Mouse (Mus musculus) hindbrain, embryonic 16.5 days (tissue): ENCODE measurements at regions not wholly inside any gene's neighbourhood (a gene's known extent, or its start where the extent isn't known, plus 50 kb on each side); places are given as distances from the start of the nearest gene placed in this dataset.
"Not testable (repeated sequence)": the region's sequence is repeated elsewhere in the genome, so short reads cannot be mapped to it uniquely, and the experiment has no call there.

Experiments used
- ATAC-seq: fragments of 200-750 bp; cut with Nextera tagmentation; 2 replicates; pipeline ENCODE4 v1.8.0; 2017; ENCODE audit warnings: moderate TSS enrichment, moderate library complexity
- H3K27ac ChIP-seq: fragments of 300-500 bp; sonication (generic); 2 replicates; pipeline ENCODE4 v1.5.1; 2014; ENCODE audit warnings: low read depth, mild to moderate bottlenecking, control low read depth, low read length, moderate library complexity
- H3K27me3 ChIP-seq: fragments of 300-500 bp; sonication (generic); replicated peaks from 2 replicates; pipeline ENCODE4 v1.6.1; 2014; ENCODE audit warnings: low read length; ENCODE audit not compliant: control insufficient read depth, insufficient read depth
- H3K36me3 ChIP-seq: fragments of 300-500 bp; sonication (generic); 2 replicates; pipeline ENCODE4 v1.6.1; 2014; ENCODE audit warnings: mild to moderate bottlenecking, low read length, moderate library complexity, mixed read lengths; ENCODE audit not compliant: control insufficient read depth, insufficient read depth
- H3K4me1 ChIP-seq: fragments of 300-500 bp; sonication (generic); 2 replicates; pipeline ENCODE4 v1.6.1; 2014; ENCODE audit warnings: low read depth, low read length; ENCODE audit not compliant: control insufficient read depth, insufficient read depth
- H3K4me2 ChIP-seq: fragments of 300-500 bp; sonication (generic); 2 replicates; pipeline ENCODE4 v1.6.1; 2014; ENCODE audit warnings: mild to moderate bottlenecking, low read length, control low read depth, moderate library complexity
- H3K4me3 ChIP-seq: fragments of 300-500 bp; sonication (generic); 2 replicates; pipeline ENCODE4 v1.5.1; 2014; ENCODE audit warnings: mild to moderate bottlenecking, low read length, control low read depth, moderate library complexity
- H3K9ac ChIP-seq: fragments of 300-500 bp; sonication (generic); 2 replicates; pipeline ENCODE4 v1.6.1; 2014; ENCODE audit warnings: low read depth, mild to moderate bottlenecking, control low read depth, low read length, moderate library complexity
- H3K9me3 ChIP-seq: fragments of 300-500 bp; sonication (generic); 2 replicates; pipeline ENCODE4 v1.6.1; 2014; ENCODE audit warnings: mild to moderate bottlenecking, low read length, moderate library complexity; ENCODE audit not compliant: control insufficient read depth
- WGBS: fragments of 180-500 bp; shearing (Covaris S2); extraction: QIAGEN DNeasy Blood & Tissue Kit; methylation state at CpG from one replicate; pipeline ENCODE4 v1.1.7; 2014; 5-methylcytosine and 5-hydroxymethylcytosine counted together

DNA sequence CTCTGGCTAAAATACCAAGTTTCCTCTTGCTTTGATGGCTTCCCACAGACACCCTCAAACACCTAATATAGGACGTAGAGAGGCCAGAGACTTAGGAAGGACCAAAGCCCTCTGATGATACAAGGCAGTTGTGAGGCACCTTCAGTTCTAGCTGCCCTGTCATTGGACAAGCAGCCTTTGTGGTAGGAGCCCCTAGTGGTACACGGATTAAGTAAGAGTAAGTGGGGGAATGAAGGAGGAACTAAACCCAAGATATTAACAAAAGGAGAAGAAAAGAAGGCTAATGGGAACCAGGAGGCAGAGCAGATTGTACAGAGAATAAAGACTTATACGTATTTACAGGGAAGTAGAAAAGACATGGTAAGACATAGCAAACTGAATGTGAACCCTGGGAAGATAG lies 352.3 kb upstream of the Tmco5 start:
- not testable (repeated sequence) for H3K27ac ChIP-seq, H3K4me1 ChIP-seq, H3K4me2 ChIP-seq, H3K9me3 ChIP-seq, H3K36me3 ChIP-seq, H3K27me3 ChIP-seq, ATAC-seq, H3K9ac ChIP-seq, H3K4me3 ChIP-seq
- 93% methylated on average over 1 of the region's 3 CpGs for WGBS

DNA sequence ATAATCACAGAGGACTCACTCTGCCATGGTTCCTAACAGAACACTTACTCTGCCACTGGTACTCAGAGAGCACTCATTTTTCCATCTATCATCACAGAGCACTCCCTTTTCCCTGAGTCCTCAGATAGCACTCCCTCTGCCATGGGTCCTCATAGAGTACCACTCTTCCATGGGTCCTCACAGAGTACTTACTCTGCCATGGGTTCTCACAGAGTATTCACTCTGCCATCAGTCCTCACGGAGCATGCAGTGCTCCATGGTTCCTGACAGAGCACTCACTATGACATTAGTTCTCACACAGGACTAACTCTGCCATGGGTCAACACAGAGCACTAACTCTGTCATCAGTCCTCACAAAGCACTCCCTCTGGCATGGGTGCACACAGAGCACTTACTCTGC lies 342.0 kb upstream of the Tmco5 start:
- Histone ChIP-seq H3K9ac (no peak overlapping the region), H3K4me1 (no peaks in the 10 kb centered on the region), H3K36me3 (no peaks in the 10 kb centered on the region), H3K4me2 (no peak overlapping the region), H3K27me3 (no peaks in the 10 kb centered on the region), H3K9me3 (peaks cover 22% of the 10 kb centered on the region), H3K27ac (no peak overlapping the region), H3K4me3 (no peak overlapping the region)
- WGBS, result 88% methylated on average over 1 of the region's 1 CpGs
- no peak for ATAC-seq

DNA sequence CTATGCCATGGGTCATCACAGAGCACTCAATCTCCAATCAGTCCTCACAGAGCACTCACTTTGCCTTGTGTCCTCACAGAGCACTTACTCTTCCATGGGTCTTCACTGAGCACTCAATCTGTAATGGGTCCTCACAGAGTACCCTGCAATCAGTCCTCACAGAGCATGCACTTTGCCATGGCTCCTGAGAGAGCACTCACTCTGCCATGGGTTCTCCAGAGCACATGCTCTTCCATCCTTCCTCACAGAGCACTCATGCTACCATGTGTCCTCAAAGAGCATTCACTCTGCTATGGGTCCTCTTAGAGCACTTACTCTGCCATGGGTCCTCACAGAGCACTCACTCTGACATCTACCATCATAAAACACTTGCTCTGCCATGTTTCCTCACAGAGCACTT lies 319.1 kb upstream of the Tmco5 start:
- no peaks in the 10 kb centered on the region for H3K27me3 ChIP-seq
- H3K36me3 ChIP-seq, result no peaks in the 10 kb centered on the region
- H3K4me1 ChIP-seq, result no peaks in the 10 kb centered on the region
- no peak overlapping the region for H3K4me3 ChIP-seq
- ATAC-seq, result no peak
- H3K9ac ChIP-seq, result no peak overlapping the region
- H3K4me2 ChIP-seq, result no peak overlapping the region
- no peak overlapping the region for H3K27ac ChIP-seq
- H3K9me3 ChIP-seq, result 0 out of 2 replicates have a peak, but pooled peaks cover 2% of the 10 kb centered on the region

DNA sequence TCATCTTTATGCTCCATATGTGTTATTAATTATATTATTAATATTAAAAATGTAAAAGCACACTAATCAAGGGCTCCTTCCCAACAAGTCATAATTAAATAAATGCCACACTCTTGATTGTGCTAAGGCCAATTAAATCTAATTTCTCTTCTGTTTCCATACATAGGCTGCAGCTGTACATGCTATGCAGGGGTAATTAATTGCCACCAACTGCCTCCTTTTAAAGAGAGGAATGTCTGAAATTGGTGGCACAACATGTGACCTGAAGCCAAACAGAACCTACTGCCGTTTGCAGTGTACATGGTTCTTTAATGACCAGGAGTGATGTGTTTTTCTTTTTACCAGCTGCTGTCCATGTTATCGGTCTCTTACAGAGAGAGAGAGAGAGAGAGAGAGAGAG lies 294.5 kb upstream of the Tmco5 start:
- no peaks in the 10 kb centered on the region for H3K9me3 ChIP-seq
- WGBS, result 38% methylated on average over 2 of the region's 2 CpGs
- no peak overlapping the region for H3K9ac ChIP-seq
- H3K4me3 ChIP-seq, result no peak overlapping the region
- ATAC-seq, result no peak
- H3K4me1 ChIP-seq, result no peaks in the 10 kb centered on the region
- H3K27ac ChIP-seq, result no peak overlapping the region
- H3K4me2 ChIP-seq, result no peak overlapping the region
- H3K27me3 ChIP-seq, result no peaks in the 10 kb centered on the region
- no peaks in the 10 kb centered on the region for H3K36me3 ChIP-seq

DNA sequence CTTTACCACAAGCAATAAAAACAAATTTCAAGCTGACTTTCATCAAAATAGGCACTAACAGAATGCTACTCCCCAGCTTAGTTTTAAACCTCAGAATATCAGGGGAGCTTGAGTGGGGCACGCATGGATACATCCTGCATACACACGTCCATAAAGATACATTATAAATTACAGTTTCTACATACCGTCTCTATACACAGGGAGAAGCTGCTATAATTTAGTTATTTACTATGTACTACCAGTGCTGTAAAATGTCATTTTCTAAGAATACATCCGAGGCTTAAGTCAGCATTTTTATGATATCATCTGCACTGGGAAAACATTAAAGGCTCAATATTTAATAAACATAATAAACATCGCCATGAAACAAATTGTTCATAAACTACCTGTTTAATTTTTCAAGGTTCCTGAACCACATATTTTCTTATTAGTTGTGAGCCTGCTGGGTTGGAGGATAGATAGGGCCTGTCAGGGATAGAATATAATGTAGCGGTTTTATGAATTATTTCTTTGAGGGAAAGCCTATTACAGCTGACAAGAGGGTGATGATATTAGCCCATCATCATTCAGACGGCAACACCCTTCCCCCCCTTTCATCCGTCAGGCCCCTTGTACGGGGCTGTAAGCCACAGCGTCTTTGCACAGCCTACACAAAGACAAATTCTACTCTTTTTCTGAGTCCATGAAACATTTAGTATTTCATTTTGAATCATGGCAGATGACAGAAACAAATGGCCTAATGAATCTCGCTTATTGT lies 292.1 kb upstream of the Tmco5 start:
- no peaks in the 10 kb centered on the region for H3K4me1 ChIP-seq
- no peaks in the 10 kb centered on the region for H3K27me3 ChIP-seq
- H3K4me3 ChIP-seq, result no peak overlapping the region
- H3K4me2 ChIP-seq, result no peak overlapping the region
- 69% methylated on average over 11 of the region's 11 CpGs for WGBS
- no peak overlapping the region for H3K9ac ChIP-seq
- peak; percentile 71; the same call in 1 of the 2 replicates for ATAC-seq
- no peaks in the 10 kb centered on the region for H3K9me3 ChIP-seq
- no peak overlapping the region for H3K27ac ChIP-seq
- no peaks in the 10 kb centered on the region for H3K36me3 ChIP-seq

DNA sequence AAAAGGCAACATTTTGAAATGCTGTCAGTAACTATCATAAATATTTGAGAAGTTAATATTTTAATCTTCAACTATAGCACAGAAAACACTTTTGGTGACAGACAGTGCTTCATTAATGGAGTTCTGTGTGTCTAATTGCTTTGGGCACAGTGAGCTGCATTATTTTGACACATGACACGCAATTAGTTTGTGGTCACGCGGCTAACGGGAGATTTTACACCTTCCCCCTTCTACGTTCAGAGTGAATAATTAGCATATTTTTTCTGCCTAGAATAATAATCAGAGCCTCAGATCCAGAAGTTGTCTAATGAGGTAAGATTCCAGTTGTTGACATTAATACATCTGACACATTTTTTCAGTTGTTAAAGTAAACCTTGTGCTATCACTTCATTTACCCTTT lies 272.6 kb upstream of the Tmco5 start:
- Histone ChIP-seq H3K9ac (no peak overlapping the region), H3K4me2 (no peak overlapping the region), H3K4me3 (no peak overlapping the region), H3K36me3 (no peaks in the 10 kb centered on the region), H3K9me3 (no peaks in the 10 kb centered on the region), H3K27ac (no peak overlapping the region), H3K27me3 (no peaks in the 10 kb centered on the region), H3K4me1 (no peaks in the 10 kb centered on the region)
- WGBS, result 53% methylated on average over 5 of the region's 5 CpGs
- ATAC-seq, result no peak

DNA sequence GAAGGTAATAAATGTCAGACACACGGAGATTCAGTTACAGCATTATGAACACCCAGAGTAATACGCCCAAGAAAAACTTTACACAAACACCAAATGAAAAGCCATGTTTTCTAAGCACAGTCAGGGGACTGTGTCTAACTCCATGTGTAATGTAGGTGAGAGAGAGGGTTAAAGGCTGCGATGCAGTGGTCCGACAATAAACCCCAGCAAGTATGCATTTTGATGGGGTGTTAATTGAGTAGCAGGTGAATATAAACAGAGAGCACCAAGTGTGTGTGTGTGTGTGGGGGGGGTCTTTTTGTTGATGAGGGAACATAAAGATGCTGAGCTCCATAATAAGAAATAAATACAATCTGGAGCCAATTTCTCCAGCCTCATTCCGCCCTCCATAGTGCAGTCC lies 238.6 kb upstream of the Tmco5 start:
- Histone ChIP-seq H3K27me3 (no peaks in the 10 kb centered on the region), H3K4me1 (no peaks in the 10 kb centered on the region), H3K4me3 (no peak overlapping the region), H3K4me2 (no peak overlapping the region), H3K27ac (no peak overlapping the region), H3K36me3 (no peaks in the 10 kb centered on the region), H3K9me3 (no peaks in the 10 kb centered on the region), H3K9ac (no peak overlapping the region)
- 78% methylated on average over 5 of the region's 5 CpGs for WGBS
- no peak for ATAC-seq

DNA sequence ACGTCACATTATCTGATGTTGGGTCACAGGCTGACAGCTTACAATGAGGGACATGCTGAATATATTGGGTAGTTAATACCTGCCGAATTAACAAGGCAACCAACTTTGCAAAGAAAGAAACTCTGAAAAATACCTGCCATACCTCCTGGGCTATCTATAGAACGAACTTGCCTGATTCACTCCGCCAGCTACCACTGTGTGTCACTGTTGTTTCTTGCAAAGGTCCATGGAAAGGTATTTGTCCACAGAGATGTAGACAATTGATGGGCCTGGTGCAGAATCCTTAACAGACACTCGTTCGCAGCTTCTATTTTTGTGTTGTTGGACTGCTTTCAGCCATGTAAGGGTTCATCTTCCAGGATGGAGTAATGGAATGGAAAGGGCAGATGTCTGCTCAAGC lies 226.4 kb upstream of the Tmco5 start:
- WGBS, result 82% methylated on average over 6 of the region's 6 CpGs
- Histone ChIP-seq H3K27ac (no peak overlapping the region), H3K4me2 (no peak overlapping the region), H3K36me3 (no peaks in the 10 kb centered on the region), H3K27me3 (no peaks in the 10 kb centered on the region), H3K9me3 (no peaks in the 10 kb centered on the region), H3K4me1 (no peaks in the 10 kb centered on the region), H3K9ac (no peak overlapping the region), H3K4me3 (no peak overlapping the region)
- no peak for ATAC-seq

DNA sequence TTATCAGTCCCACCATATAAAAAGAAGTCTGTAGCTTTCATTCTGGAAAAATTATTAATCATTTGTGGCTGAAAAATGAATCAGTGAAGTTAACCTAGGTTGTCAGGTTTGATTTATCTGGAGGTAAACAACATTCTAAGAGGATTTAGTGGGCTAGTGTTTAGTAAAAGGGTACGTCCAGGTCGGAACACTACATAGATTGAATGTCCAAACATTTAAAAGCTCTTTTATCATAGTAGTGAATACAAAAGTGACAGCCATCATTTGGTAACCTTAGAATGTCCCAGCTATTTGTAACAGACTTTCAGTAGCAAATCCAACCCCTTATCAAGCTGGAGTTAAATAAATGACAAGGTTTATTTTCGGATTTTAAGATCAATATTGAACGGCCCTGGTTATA lies 192.7 kb upstream of the Tmco5 start:
- Histone ChIP-seq H3K4me1 (no peaks in the 10 kb centered on the region), H3K4me3 (no peak overlapping the region), H3K27ac (no peak overlapping the region), H3K9ac (no peak overlapping the region), H3K27me3 (no peaks in the 10 kb centered on the region), H3K4me2 (no peak overlapping the region), H3K36me3 (no peaks in the 10 kb centered on the region), H3K9me3 (no peaks in the 10 kb centered on the region)
- ATAC-seq, result no peak
- WGBS, result 79% methylated on average over 4 of the region's 4 CpGs

DNA sequence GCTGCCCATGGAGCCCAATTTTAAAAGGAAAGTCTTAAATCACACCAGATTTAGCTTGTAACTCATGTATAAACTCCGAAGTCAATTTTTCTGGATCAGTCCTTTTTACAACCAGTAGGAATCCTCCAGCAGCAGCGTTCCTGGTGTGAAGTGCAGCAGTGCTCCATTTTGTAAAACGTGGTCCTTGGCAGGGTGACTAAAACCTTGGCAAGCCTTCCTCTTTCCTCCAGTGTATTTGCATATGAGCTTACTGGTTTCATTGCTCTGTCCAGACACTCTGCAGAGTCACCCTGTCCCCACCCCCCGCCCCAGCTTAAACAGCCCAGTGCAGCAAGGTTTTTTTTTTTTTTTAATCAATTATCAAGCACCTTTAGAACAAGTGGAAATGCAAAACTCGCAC lies 180.9 kb upstream of the Tmco5 start:
- ATAC-seq, result peak; percentile 76
- Histone ChIP-seq H3K4me2 (no peak overlapping the region), H3K9me3 (no peaks in the 10 kb centered on the region), H3K27me3 (no peaks in the 10 kb centered on the region), H3K9ac (no peak overlapping the region), H3K27ac (no peak overlapping the region), H3K36me3 (no peaks in the 10 kb centered on the region), H3K4me1 (no peaks in the 10 kb centered on the region), H3K4me3 (no peak overlapping the region)
- WGBS, result 46% methylated on average over 5 of the region's 5 CpGs
